Mouse (Mus musculus): ENCODE data around the gene Timm29. TPM values are rescaled to one million over a fixed set of nuclear protein-coding genes. Genes with fewer than 3 reads are reported as not detected.
A peak's percentile ranks its signal among the peaks of the same experiment; 100 is the strongest.

Timm29 gene
- polyA plus RNA-seq, 1 experiment from 2014 or later: 22.0 TPM

DNA sequence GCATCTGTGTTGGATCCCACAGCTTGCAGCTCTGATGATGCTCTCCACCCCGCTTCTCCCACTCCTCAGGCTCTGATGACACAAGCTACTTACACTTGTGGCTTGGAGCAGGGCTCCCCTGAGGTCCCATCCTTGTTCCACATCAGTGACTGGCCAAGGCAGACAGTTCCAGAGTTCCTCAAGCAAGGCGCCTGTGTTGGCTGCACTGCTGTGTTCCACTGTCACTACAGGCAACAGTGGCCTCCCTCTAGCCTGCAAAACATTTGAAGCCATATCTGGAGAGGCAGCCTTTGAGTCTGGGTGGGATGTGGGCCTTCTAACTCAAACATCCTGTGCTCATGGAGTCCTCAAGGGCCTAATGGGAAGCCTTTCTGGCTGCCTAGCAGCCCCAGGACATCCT lies 35.5 kb upstream of the Timm29 start:
- Histone ChIP-seq H3K4me1 (ENCODE audit: control insufficient read depth, insufficient read depth, low read length) (peaks cover 13% of the 10 kb centered on the region), H3K27me3 (replicated peaks; ENCODE audit: control insufficient read depth, insufficient read depth, low read length) (no peaks in the 10 kb centered on the region), H3K27ac (ENCODE audit: low read length) (no peak overlapping the region), H3K4me3 (ENCODE audit: low read length) (no peak overlapping the region), H3K4me2 (ENCODE audit: low read depth, low read length) (no peak overlapping the region), H3K9ac (ENCODE audit: low read depth, low read length) (no peak overlapping the region), H3K9me3 (ENCODE audit: control insufficient read depth, low read length) (no peaks in the 10 kb centered on the region), H3K36me3 (ENCODE audit: control insufficient read depth, insufficient read depth, low read length) (no peaks in the 10 kb centered on the region)
- ATAC-seq: no peak
- WGBS: 94% methylated on average over 2 of the region's 2 CpGs

DNA sequence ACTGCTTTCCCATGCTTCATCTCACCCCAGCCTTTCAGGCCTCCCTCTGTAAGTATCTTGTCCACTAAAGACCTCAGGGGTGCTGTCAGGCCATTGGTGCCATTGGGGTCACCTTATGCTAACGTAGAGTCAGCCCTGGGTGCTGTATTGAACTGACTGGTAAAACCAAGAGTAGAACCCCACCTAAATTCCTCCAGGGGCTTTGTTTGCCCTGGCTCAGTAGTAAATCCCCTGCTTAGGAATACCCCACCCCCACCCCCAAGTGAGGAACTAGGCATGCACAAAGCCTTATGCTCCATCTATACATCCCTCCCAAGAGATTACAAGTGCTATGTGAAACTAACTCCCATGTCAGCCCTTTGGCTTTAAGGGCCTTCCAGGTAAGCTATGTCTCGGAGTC lies 35.0 kb upstream of the Timm29 start:
- no peaks in the 10 kb centered on the region for H3K27me3 ChIP-seq (replicated peaks; ENCODE audit: control insufficient read depth, insufficient read depth, low read length)
- no peaks in the 10 kb centered on the region for H3K36me3 ChIP-seq (ENCODE audit: control insufficient read depth, insufficient read depth, low read length)
- no peak overlapping the region for H3K9ac ChIP-seq (ENCODE audit: low read depth, low read length)
- H3K4me1 ChIP-seq (ENCODE audit: control insufficient read depth, insufficient read depth, low read length): peaks cover 13% of the 10 kb centered on the region
- H3K27ac ChIP-seq (ENCODE audit: low read length): no peak overlapping the region
- no peaks in the 10 kb centered on the region for H3K9me3 ChIP-seq (ENCODE audit: control insufficient read depth, low read length)
- WGBS: 86% methylated on average over 2 of the region's 2 CpGs
- H3K4me2 ChIP-seq (ENCODE audit: low read depth, low read length): no peak overlapping the region
- no peak for ATAC-seq
- no peak overlapping the region for H3K4me3 ChIP-seq (ENCODE audit: low read length)

DNA sequence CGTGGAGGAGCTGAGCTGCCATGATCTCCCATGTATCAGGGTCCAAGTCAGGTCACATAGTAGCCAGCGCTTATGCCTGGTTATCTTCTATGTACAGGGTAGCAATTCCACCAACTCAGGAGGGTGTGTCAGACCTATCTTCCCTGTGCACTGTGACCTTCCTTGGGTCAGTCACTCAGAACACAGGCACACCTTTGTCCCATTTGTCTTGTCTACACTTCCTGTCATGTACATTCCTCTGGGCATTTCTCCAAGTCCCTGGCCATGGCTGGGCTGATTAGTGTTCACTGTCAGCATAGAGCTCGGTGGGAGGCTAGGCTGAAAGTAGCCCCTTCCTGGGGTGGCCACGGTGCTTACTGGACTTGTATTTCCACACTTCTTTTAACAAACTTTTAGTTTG lies 34.2 kb upstream of the Timm29 start:
- H3K9ac ChIP-seq (ENCODE audit: low read depth, low read length): no peak overlapping the region
- no peaks in the 10 kb centered on the region for H3K36me3 ChIP-seq (ENCODE audit: control insufficient read depth, insufficient read depth, low read length)
- H3K4me1 ChIP-seq (ENCODE audit: control insufficient read depth, insufficient read depth, low read length): peaks cover 13% of the 10 kb centered on the region
- no peaks in the 10 kb centered on the region for H3K9me3 ChIP-seq (ENCODE audit: control insufficient read depth, low read length)
- no peak overlapping the region for H3K4me3 ChIP-seq (ENCODE audit: low read length)
- 53% methylated on average over 4 of the region's 4 CpGs for WGBS
- H3K27ac ChIP-seq (ENCODE audit: low read length): peak overlapping the region; percentile 34
- H3K27me3 ChIP-seq (replicated peaks; ENCODE audit: control insufficient read depth, insufficient read depth, low read length): no peaks in the 10 kb centered on the region
- H3K4me2 ChIP-seq (ENCODE audit: low read depth, low read length): no peak overlapping the region
- peak; percentile 94 for ATAC-seq

DNA sequence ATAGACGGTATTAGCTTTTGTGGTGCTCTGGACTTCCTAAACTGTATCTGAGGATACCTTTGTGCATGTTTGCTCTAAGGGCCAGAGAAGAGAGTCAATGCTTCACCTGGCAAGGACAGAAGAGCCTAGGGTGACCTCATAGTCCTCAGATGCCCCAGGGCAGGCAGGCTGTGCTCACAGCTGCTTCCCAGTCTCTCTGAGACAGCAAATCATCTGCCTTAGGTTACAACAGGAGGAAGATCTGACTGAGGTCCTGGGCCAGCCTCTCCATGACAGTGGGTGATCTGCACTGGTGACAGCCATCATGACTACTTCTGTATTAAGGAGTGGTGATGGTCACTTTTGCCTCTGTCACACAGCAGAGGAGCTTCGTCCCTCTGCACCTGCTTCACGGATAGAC lies 33.4 kb upstream of the Timm29 start:
- no peak overlapping the region for H3K27ac ChIP-seq (ENCODE audit: low read length)
- peaks cover 13% of the 10 kb centered on the region for H3K4me1 ChIP-seq (ENCODE audit: control insufficient read depth, insufficient read depth, low read length)
- H3K9me3 ChIP-seq (ENCODE audit: control insufficient read depth, low read length): no peaks in the 10 kb centered on the region
- H3K4me2 ChIP-seq (ENCODE audit: low read depth, low read length): no peak overlapping the region
- H3K4me3 ChIP-seq (ENCODE audit: low read length): no peak overlapping the region
- H3K36me3 ChIP-seq (ENCODE audit: control insufficient read depth, insufficient read depth, low read length): no peaks in the 10 kb centered on the region
- 94% methylated on average over 3 of the region's 3 CpGs for WGBS
- no peak overlapping the region for H3K9ac ChIP-seq (ENCODE audit: low read depth, low read length)
- no peaks in the 10 kb centered on the region for H3K27me3 ChIP-seq (replicated peaks; ENCODE audit: control insufficient read depth, insufficient read depth, low read length)
- no peak for ATAC-seq

DNA sequence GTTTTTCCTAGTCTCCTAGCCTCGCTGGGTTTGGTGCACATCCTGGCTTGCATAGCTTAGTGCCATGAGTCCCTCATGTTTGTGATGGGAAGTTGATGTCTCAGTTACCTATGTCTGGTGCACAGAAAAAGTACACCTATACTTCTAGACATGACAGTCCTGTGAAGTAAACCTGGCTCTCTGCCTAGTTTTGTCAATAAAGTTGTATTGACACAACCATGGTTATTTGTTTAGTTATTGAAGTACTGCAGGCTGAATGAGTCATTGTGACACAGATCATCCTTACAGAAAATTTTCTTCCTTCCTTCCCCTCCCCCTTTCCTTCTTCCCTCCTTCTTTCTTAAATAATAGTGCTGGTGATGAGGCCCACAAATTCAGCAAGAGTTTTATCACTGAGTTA lies 28.1 kb upstream of the Timm29 start:
- Histone ChIP-seq H3K27me3 (replicated peaks; ENCODE audit: control insufficient read depth, insufficient read depth, low read length) (no peaks in the 10 kb centered on the region), H3K9me3 (ENCODE audit: control insufficient read depth, low read length) (no peaks in the 10 kb centered on the region), H3K27ac (ENCODE audit: low read length) (no peak overlapping the region), H3K36me3 (ENCODE audit: control insufficient read depth, insufficient read depth, low read length) (no peaks in the 10 kb centered on the region), H3K9ac (ENCODE audit: low read depth, low read length) (no peak overlapping the region), H3K4me3 (ENCODE audit: low read length) (no peak overlapping the region), H3K4me1 (ENCODE audit: control insufficient read depth, insufficient read depth, low read length) (no peaks in the 10 kb centered on the region), H3K4me2 (ENCODE audit: low read depth, low read length) (no peak overlapping the region)
- no peak for ATAC-seq
- WGBS: 63% methylated on average over 1 of the region's 1 CpGs

- Histone ChIP-seq H3K27me3 (replicated peaks; ENCODE audit: control insufficient read depth, insufficient read depth, low read length) (no peaks in the 10 kb centered on the region), H3K4me3 (ENCODE audit: low read length) (no peak overlapping the region)
- no peak for ATAC-seq
Observed at GRCm38 (mm10) chr9:21565004-21565586, 27.4 kb upstream of the Timm29 start.

DNA sequence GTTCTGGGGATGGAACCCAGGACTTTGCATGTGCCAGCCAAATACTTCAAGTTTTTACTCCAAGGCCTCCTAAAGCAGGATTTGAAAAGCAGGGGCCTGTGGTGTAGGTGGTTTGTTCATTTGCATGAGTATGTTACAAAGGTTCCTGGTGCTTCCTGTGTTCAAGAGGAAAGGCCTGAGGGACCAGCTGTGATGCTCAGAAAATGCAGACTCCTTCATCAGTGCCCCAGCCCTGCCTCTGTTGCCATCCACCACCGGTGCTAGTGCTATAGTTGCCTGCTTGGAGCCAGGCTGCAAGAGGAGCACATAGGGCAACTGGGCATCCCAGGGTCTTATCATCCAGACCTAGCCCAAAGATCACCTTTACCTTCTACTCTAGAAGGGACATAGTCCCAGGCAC lies 26.0 kb upstream of the Timm29 start:
- no peak for ATAC-seq
- no peaks in the 10 kb centered on the region for H3K4me1 ChIP-seq (ENCODE audit: control insufficient read depth, insufficient read depth, low read length)
- no peak overlapping the region for H3K9ac ChIP-seq (ENCODE audit: low read depth, low read length)
- no peak overlapping the region for H3K27ac ChIP-seq (ENCODE audit: low read length)
- no peaks in the 10 kb centered on the region for H3K27me3 ChIP-seq (replicated peaks; ENCODE audit: control insufficient read depth, insufficient read depth, low read length)
- H3K36me3 ChIP-seq (ENCODE audit: control insufficient read depth, insufficient read depth, low read length): 0 out of 2 replicates have a peak, but pooled peaks cover 7% of the 10 kb centered on the region
- no peak overlapping the region for H3K4me2 ChIP-seq (ENCODE audit: low read depth, low read length)
- H3K4me3 ChIP-seq (ENCODE audit: low read length): no peak overlapping the region
- H3K9me3 ChIP-seq (ENCODE audit: control insufficient read depth, low read length): no peaks in the 10 kb centered on the region
- 88% methylated on average over 1 of the region's 1 CpGs for WGBS

More at GRCm38 (mm10) chr9:21565004-21565586, 27.4 kb upstream of the Timm29 start:
- Histone ChIP-seq H3K9ac (ENCODE audit: low read depth, low read length) (no peak overlapping the region), H3K4me1 (ENCODE audit: control insufficient read depth, insufficient read depth, low read length) (no peaks in the 10 kb centered on the region), H3K27ac (ENCODE audit: low read length) (no peak overlapping the region), H3K36me3 (ENCODE audit: control insufficient read depth, insufficient read depth, low read length) (no peaks in the 10 kb centered on the region), H3K4me2 (ENCODE audit: low read depth, low read length) (no peak overlapping the region), H3K9me3 (ENCODE audit: control insufficient read depth, low read length) (no peaks in the 10 kb centered on the region)
- WGBS: 73% methylated on average over 4 of the region's 4 CpGs

DNA sequence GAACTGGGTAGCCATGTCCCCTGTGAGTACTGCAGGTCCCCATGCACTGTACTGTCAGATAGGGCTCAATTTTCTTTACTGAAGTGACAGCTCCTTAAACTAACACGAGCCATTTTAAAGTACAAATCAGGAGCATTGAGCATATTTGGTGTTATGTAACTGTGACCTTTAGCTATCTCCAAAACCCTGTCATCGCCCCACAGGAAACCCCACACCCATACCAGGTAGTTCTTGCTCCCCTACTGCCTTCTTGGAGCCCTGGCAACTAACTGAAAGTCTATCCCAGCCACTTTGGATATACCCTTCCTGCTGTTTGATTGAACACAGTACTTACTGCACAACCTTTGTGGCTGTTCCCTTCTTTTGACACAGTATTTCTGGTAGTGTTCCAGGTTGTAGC lies 25.5 kb upstream of the Timm29 start:
- no peak overlapping the region for H3K9ac ChIP-seq (ENCODE audit: low read depth, low read length)
- no peak overlapping the region for H3K27ac ChIP-seq (ENCODE audit: low read length)
- no peaks in the 10 kb centered on the region for H3K4me1 ChIP-seq (ENCODE audit: control insufficient read depth, insufficient read depth, low read length)
- 86% methylated on average over 2 of the region's 2 CpGs for WGBS
- H3K4me2 ChIP-seq (ENCODE audit: low read depth, low read length): no peak overlapping the region
- no peak for ATAC-seq
- 0 out of 2 replicates have a peak, but pooled peaks cover 8% of the 10 kb centered on the region for H3K36me3 ChIP-seq (ENCODE audit: control insufficient read depth, insufficient read depth, low read length)
- H3K27me3 ChIP-seq (replicated peaks; ENCODE audit: control insufficient read depth, insufficient read depth, low read length): no peaks in the 10 kb centered on the region
- no peak overlapping the region for H3K4me3 ChIP-seq (ENCODE audit: low read length)
- no peaks in the 10 kb centered on the region for H3K9me3 ChIP-seq (ENCODE audit: control insufficient read depth, low read length)

DNA sequence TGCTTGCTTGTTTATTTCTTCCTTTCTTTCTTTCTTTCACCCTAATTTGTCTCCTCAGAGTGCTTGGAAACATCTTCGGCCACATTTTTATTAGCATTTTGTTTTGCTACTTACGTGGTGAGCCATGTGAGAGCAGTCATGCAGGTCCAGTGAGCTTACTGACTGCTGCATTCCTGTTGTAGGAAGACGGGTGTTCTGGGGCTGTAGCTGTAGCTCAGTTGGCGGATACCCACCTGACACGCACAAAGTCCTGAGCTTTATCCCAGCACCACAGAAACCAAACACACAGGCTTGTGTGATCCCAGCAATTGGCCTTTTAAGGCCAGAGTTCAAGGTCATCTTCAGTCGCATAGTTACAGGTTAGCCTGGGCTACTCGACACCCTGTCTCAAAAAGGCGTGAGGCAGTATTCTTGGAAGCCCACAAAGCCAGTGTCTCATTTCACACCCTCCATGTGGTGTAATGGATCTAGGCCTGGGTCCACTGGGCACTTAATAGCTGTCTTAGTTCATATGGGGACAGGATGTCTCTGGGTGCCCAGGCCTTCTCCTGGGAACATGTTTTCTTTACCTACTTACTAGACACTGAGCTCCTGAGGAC lies 23.8 kb upstream of the Timm29 start:
- Histone ChIP-seq H3K9ac (ENCODE audit: low read depth, low read length) (no peak overlapping the region), H3K4me2 (ENCODE audit: low read depth, low read length) (no peak overlapping the region), H3K4me3 (ENCODE audit: low read length) (no peak overlapping the region), H3K27me3 (replicated peaks; ENCODE audit: control insufficient read depth, insufficient read depth, low read length) (no peaks in the 10 kb centered on the region), H3K4me1 (ENCODE audit: control insufficient read depth, insufficient read depth, low read length) (no peaks in the 10 kb centered on the region), H3K9me3 (ENCODE audit: control insufficient read depth, low read length) (no peaks in the 10 kb centered on the region), H3K27ac (ENCODE audit: low read length) (no peak overlapping the region), H3K36me3 (ENCODE audit: control insufficient read depth, insufficient read depth, low read length) (0 out of 2 replicates have a peak, but pooled peaks cover 8% of the 10 kb centered on the region)
- 83% methylated on average over 8 of the region's 8 CpGs for WGBS
- no peak for ATAC-seq
